Mouse (Mus musculus) small intestine, adult 2 months (tissue): ENCODE measurements around the gene Aspa.

ENCODE experiments used
- CTCF ChIP-seq: fragments of 200-500 bp; IDR thresholded peaks from 2 replicates; pipeline ENCODE4 v1.5.1; 2012; ENCODE audit warnings: low read depth, mild to moderate bottlenecking, control low read depth, inconsistent platforms, low read length, moderate library complexity, mixed read lengths; ENCODE audit not compliant: insufficient replicate concordance, insufficient read length; ENCODE audit errors: extremely low read depth
- POLR2A ChIP-seq: fragments of 200-500 bp; IDR thresholded peaks from 2 replicates; pipeline ENCODE4 v1.6.1; 2012; ENCODE audit warnings: low read depth, mild to moderate bottlenecking, control low read depth, inconsistent platforms, low read length, moderate library complexity

- TF ChIP-seq CTCF, result no peak
- TF ChIP-seq POLR2A, result no peak
These were observed 68.9 kb downstream of the Aspa start for GRCm38 (mm10) chr11:73260457-73260856.
